Mouse (Mus musculus): ENCODE data around the gene Gjb2.
A peak's percentile ranks its signal among the peaks of the same experiment; 100 is the strongest.

Gjb2 gene

GRCm38 (mm10) chr14:57060052-57060451 is 44.5 kb downstream of the Gjb2 start:
- DNase-seq: peak; percentile 32 to 47

DNA sequence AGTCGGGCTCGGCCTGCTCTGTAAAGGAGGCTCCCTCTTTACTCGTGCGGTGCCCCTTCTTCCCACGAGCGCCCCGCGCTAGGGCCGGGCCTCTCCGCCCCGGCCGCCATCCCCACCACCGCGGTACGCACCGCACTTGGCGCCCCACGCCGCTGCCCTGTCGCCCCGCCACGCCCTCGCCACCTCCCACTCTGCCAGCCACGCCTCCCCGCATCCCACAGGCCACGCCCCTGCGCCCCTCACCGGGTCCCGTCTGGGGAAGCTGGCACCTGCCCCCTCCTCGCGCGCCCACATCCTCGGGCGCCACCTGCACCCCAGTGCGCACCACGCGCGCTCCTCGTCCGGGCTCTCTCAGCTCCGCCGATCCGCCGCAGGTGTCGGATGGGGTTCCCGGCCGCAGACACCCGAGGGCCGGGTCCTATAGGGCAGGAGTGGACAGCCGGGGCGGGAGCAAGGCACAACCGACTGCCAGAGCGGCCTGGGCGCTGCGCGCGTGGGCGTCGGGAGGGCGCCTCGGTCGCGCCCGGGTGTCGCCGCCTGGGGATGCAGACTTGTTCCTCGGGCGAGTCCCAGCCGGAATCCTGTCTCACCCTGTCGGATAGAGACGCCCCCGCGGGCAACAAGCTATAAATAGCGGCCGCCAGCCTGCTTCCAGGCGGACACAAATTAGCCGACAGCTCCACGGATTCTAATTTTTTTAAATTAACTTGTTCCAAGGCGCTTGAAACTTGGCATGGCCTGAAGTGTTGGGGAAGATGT is 46.8 kb downstream of the Gjb2 start, which contains the start of gene Gja3:
Gja3 (minus strand) TSS at position 538 of the 759 bp plus-strand sequence.
- no peak for DNase-seq

DNA sequence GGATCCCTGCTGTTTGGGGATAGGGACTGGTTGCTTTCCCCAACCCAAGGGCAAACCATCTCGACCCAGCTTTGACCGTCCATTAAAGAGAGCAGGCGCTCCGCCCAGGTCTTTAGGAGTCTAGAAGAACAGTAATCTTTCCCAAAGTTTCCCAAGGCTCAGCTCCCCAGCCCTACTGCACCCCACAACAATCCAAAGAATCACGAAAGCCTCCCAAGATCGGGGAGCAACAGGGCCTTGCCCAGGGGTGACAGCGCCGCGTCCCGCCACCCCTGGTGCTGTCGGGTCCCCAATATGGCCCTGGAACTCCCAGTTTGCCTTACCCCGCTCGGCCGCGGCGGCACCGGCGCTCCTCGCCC is 47.3 kb downstream of the Gjb2 start:
- DNase-seq: no peak

GRCm38 (mm10) chr14:57052713-57053112 is 51.8 kb downstream of the Gjb2 start:
- no peak for DNase-seq
